Mouse (Mus musculus) bone marrow, adult 2 months (tissue): ENCODE data around the gene Pih1d1. TPM values are rescaled to one million over a fixed set of nuclear protein-coding genes. Genes with fewer than 3 reads are reported as not detected.
A peak's percentile ranks its signal among the peaks of the same experiment; 100 is the strongest.

ENCODE experiments used
- H3K27ac ChIP-seq: fragments of 200-500 bp; 2 replicates; pipeline ENCODE4 v1.5.1; 2012; ENCODE audit warnings: low read depth, mild to moderate bottlenecking, control low read depth, inconsistent platforms, low read length; ENCODE audit not compliant: control insufficient read depth, poor library complexity, insufficient read depth
- H3K4me1 ChIP-seq: fragments of 200-500 bp; 2 replicates; pipeline ENCODE4 v1.6.1; 2011; ENCODE audit warnings: low read length; ENCODE audit not compliant: control insufficient read depth, insufficient read depth
- H3K4me3 ChIP-seq: fragments of 200-500 bp; replicated peaks from 2 replicates; pipeline ENCODE3; 2011; ENCODE audit warnings: mild to moderate bottlenecking, low read depth, low read length, control low read depth; ENCODE audit not compliant: control insufficient read depth
- CTCF ChIP-seq: fragments of 200-500 bp; IDR thresholded peaks from 2 replicates; pipeline ENCODE4 v1.5.1; 2011; ENCODE audit warnings: low read length, control low read depth; ENCODE audit not compliant: control insufficient read depth, insufficient read depth
- POLR2A ChIP-seq: fragments of 200-500 bp; IDR thresholded peaks from 2 replicates; pipeline ENCODE4 v1.6.1; 2011; ENCODE audit warnings: low read depth, mild to moderate bottlenecking, control low read depth, low read length, borderline replicate concordance; ENCODE audit not compliant: control insufficient read depth
- WGBS: fragments of 180-500 bp; shearing (Covaris S2); methylation state at CpG from one replicate; pipeline ENCODE4 v1.1.7; 2018; 5-methylcytosine and 5-hydroxymethylcytosine counted together
- polyA plus RNA-seq: library from polyadenylated mRNA; stranded (reverse); fragments of >200 nt; gene quantifications from 2 replicates; pipeline ENCODE4 v1.2.4, GENCODE M21; 2011; ENCODE audit warnings: low replicate concordance; ENCODE audit not compliant: missing spikeins, insufficient read depth, insufficient read length

Pih1d1 gene
- polyA plus RNA-seq, 1 experiment: 92.4 TPM

DNA sequence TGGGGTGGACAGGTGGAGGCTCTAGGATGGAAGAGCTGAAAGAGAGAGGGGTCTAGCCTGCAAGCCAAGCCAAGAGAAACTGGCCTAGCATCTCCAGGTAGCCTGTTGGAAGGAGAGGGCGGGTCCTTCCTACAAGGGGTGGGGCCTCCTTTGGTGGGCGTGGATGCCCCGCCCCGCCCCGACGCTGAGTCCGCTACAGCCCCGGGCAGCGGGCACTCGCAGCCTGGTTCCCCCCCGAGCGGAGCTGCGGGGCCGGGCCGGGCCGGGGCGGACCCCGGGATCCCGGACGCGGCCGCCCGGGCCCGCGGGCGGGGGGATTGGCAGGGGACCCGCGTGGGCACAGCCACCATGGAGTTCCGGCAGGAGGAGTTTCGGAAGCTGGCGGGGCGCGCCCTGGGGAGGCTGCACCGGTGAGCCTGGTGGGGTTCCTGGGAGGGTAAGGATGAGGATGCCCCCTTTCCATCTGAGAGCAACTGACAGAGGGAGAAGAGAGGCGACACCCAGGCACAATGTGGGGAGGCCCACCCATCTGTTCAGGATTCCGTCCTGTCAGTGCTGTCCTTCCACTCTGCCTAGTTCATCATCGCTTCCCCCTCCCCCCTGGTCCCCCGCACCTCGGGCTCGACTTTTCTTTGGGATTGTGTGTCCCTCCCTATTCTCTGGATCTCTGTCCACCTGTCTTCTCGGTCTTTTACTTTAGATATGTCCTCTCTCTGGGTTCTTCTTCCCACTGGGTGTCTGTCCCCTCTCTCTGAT lies 9.8 kb downstream of the Pih1d1 start, which contains the start of gene Slc17a7:
Gene Slc17a7 (plus strand): TSS at position 215 of the 756 bp plus-strand sequence.
- Histone ChIP-seq H3K4me3 (no peak within 1 kb of the TSS), H3K4me1 (no peaks in the 10 kb centered on the region), H3K27ac (no peak within 1 kb of the TSS)
- 5% methylated on average over 41 of the region's 41 CpGs for WGBS
- TF ChIP-seq CTCF: no peak
- no peak for TF ChIP-seq POLR2A

DNA sequence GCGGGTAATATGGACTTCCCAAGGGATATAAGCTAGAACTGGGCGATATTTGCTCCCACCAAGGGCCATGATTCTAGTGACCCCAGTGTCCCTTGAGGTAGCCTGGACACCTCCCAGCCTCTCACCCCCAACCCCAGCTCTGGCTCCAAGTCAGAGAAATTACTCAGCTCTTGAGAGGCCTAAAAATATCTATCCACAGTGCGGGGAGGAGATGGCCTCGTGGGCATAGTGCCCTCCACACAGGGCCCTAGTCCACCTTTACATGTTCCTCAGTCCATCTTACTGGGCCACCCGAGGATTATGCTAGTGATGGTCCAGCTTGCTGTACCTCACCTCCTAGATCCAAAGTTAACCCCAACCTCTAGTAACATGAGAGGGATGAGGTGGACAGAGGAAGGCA lies 10.7 kb downstream of the Pih1d1 start:
- Histone ChIP-seq H3K4me3 (no peak overlapping the region), H3K27ac (no peak overlapping the region), H3K4me1 (no peaks in the 10 kb centered on the region)
- no peak for TF ChIP-seq POLR2A
- no peak for TF ChIP-seq CTCF
- 64% methylated on average over 5 of the region's 5 CpGs for WGBS

DNA sequence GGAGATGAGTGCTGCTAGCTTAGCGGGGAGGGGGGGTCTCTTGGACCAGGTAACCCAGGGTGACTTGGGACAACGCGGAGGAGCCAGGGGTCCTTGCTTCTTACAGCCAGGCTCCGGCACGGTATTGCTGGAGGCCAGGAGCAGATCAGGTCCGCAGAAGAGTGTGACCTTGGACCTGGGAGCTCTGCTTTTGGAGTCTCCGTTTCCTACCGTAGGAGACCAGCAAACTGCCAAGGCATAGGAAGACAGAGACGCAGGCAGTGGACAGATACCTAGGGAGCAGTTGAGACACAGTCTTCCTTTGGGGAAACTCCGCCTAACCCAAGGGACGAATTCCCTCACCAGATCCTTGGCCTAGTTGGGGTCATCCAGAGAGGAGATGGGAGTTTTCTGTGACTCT lies 11.6 kb downstream of the Pih1d1 start:
- Histone ChIP-seq H3K27ac (no peak overlapping the region), H3K4me3 (no peak overlapping the region), H3K4me1 (no peaks in the 10 kb centered on the region)
- TF ChIP-seq POLR2A (no peak), CTCF (no peak)
- WGBS: 75% methylated on average over 11 of the region's 11 CpGs

DNA sequence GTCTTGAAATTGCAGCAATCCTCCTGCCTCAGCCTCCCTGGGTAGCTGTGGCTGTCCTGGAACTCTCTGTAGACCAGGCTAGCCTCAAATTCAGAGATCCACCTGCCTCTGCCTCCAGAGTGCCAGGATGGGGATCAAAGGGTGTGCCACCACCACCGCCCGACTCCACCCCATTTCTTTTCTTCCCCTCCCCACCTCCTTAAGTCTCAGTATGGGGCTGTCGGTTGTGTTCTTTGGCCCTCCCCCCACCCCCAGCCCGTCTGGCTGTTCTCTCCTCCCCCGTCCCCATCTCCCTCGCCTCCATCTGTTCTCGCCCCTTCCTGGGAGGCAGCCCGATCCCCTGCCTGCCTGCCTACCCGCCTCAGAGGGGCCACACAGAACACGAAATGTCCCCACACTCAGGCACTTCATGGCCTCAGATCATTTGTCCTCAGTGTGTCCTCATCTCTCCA lies 12.9 kb downstream of the Pih1d1 start:
- no peak for TF ChIP-seq POLR2A
- TF ChIP-seq CTCF: no peak
- no peak overlapping the region for H3K4me3 ChIP-seq
- WGBS: 31% methylated on average over 10 of the region's 10 CpGs
- H3K4me1 ChIP-seq: no peaks in the 10 kb centered on the region
- H3K27ac ChIP-seq: no peak overlapping the region

DNA sequence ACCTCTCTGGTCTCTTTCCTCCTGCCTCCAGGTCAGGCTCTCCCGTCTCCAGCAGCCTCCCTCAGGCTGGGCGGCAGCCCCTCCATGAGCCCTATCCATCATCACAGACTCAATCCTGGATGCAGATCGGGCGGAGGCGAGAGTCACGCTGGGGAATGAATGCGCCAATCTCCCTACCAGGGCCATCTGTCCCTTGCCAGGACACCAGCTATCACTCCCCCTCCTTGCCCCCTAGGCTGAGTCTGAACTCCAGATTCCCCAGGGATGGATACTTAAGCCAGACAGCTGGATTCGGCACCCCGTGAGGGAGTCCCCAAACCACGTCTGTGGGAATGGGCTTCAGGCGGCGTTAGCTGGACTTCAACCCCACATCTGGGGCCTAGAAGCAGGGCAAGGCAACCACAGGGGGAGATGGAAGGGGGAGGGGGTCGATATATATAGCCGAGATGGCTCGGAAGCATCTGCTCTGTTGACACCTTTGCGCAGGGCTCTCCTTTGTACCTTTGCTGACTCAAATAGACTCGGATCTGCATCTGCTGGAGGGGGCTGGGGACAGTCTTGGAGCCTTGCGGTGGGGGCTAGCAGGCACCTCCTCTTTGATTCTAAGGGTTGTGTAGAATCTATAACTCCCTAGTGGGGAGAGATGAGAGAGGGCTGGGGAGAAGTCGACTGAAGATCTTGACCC lies 13.8 kb downstream of the Pih1d1 start:
- Histone ChIP-seq H3K27ac (no peak overlapping the region), H3K4me3 (no peak overlapping the region), H3K4me1 (no peaks in the 10 kb centered on the region)
- 16% methylated on average over 19 of the region's 19 CpGs for WGBS
- TF ChIP-seq CTCF: no peak
- no peak for TF ChIP-seq POLR2A

GRCm38 (mm10) chr7:45168656-45169055 lies 14.6 kb downstream of the Pih1d1 start:
- Histone ChIP-seq H3K4me3 (no peak overlapping the region), H3K4me1 (no peaks in the 10 kb centered on the region), H3K27ac (no peak overlapping the region)
- WGBS: 14% methylated on average over 24 of the region's 24 CpGs
- TF ChIP-seq POLR2A (no peak), CTCF (no peak)

DNA sequence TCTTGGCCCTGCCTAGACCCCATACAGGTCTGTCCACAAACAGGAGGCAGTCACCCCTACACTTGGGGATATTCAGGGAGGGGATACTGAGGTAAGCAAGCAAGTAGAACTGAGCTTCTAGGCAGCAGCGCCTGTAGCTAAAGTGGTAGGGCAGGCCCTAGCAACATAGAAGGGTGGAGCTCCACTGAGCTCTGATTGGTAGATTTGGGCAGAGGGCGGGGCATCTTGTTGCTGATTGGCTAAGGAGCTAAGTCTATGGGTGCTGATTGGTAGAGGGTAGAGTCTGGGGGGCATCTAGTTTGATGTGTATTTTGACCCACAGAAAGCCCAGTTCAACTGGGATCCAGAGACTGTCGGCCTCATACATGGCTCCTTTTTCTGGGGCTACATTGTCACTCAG lies 15.4 kb downstream of the Pih1d1 start:
- H3K4me3 ChIP-seq: no peak overlapping the region
- 80% methylated on average over 3 of the region's 3 CpGs for WGBS
- H3K4me1 ChIP-seq: no peaks in the 10 kb centered on the region; the same call in 1 of the 2 replicates
- H3K27ac ChIP-seq: no peak overlapping the region
- TF ChIP-seq CTCF (no peak), POLR2A (no peak)

- no peak for TF ChIP-seq POLR2A
- peak; percentile 55 for TF ChIP-seq CTCF
- 43% methylated on average over 7 of the region's 7 CpGs for WGBS
- no peak overlapping the region for H3K27ac ChIP-seq
Observed at GRCm38 (mm10) chr7:45172974-45173373, 18.9 kb downstream of the Pih1d1 start.

More at GRCm38 (mm10) chr7:45172974-45173373, 18.9 kb downstream of the Pih1d1 start:
- H3K4me1 ChIP-seq: no peaks in the 10 kb centered on the region; the same call in 1 of the 2 replicates
- no peak overlapping the region for H3K4me3 ChIP-seq
